Mouse (Mus musculus): ENCODE results near the gene Gm20388. TPM values are rescaled to one million over a fixed set of nuclear protein-coding genes. Genes with fewer than 3 reads are reported as not detected.
A peak's percentile ranks its signal among the peaks of the same experiment; 100 is the strongest.

Gene Gm20388
- polyA plus RNA-seq, 1 experiment from 2014 or later, result not detected

- peak overlapping the region; percentile 68 for H3K9ac ChIP-seq
- H3K4me1 ChIP-seq, result peaks cover 98% of the 10 kb centered on the region
- H3K36me3 ChIP-seq, result no peaks in the 10 kb centered on the region
Observed at GRCm38 (mm10) chr8:120516182-120516755, 605.6 kb downstream of the Gm20388 start.

DNA sequence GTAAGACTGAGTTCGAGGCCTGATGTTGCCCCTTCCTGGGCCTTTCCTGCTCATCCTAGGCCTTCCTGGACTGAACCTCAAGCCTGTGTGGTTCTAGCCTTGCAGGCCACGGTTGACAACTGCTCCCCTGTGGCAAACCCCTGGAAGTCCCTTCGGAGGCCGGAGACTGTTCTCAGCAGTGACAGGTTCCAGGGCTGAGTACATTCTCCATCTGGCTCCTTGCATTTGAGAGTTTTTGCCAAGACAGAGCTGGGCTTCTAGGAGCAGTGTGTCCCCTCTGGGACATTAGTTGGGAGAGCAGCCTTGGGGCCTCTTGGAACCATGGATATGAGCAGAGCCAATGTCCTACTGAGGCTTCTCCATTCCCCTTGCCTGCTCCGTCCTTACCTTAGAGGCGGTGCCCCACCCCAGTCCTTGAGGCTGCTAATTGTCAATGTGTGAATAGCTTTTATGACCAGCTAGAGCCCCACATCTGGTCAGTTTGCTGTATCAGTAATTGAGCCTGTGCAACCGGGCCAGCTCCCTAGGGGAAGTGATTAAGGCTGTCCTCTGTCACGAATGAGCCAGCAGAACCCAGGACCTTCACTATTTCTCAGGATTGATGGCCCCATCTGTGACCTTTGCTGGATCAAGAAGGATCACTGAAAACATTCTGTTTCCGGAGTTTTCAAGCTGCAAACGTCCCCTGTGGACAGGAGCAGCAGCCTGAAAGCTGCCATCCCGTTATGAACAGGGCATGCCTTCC, 607.2 kb downstream of the Gm20388 start:
- Histone ChIP-seq H3K9me3 (no peaks in the 10 kb centered on the region), H3K4me2 (no peak overlapping the region), H3K4me3 (no peak overlapping the region), H3K27me3 (replicated peaks) (no peaks in the 10 kb centered on the region), H3K36me3 (no peaks in the 10 kb centered on the region), H3K27ac (replicated peaks) (peak overlapping the region; percentile 36; the same call in 1 of the 2 replicates), H3K4me1 (peaks cover 88% of the 10 kb centered on the region), H3K9ac (peak overlapping the region; percentile 40; the same call in 1 of the 2 replicates)
- ATAC-seq (ENCODE audit: extremely low read depth, insufficient number of reproducible peaks, low FRiP score, low TSS enrichment), result no peak
- WGBS, result 57% methylated on average over 11 of the region's 11 CpGs

More at GRCm38 (mm10) chr8:120516182-120516755, 605.6 kb downstream of the Gm20388 start:
- Histone ChIP-seq H3K9me3 (no peaks in the 10 kb centered on the region), H3K4me3 (no peak overlapping the region), H3K4me2 (peak overlapping the region; percentile 52), H3K27me3 (replicated peaks) (no peaks in the 10 kb centered on the region), H3K27ac (replicated peaks) (peak overlapping the region; percentile 76)
- ATAC-seq (ENCODE audit: extremely low read depth, insufficient number of reproducible peaks, low FRiP score, low TSS enrichment), result 0 out of 2 replicates have a peak, but pooled peaks have one; percentile 37
- 13% methylated on average over 12 of the region's 12 CpGs for WGBS

GRCm38 (mm10) chr8:120518736-120519534, 608.3 kb downstream of the Gm20388 start:
- 60% methylated on average over 14 of the region's 14 CpGs for WGBS
- H3K9me3 ChIP-seq, result no peaks in the 10 kb centered on the region
- no peak overlapping the region for H3K9ac ChIP-seq
- H3K27ac ChIP-seq (replicated peaks), result peak overlapping the region; percentile 36; the same call in 1 of the 2 replicates
- no peaks in the 10 kb centered on the region for H3K27me3 ChIP-seq (replicated peaks)
- no peak for ATAC-seq (ENCODE audit: extremely low read depth, insufficient number of reproducible peaks, low FRiP score, low TSS enrichment)
- no peak overlapping the region for H3K4me3 ChIP-seq
- H3K36me3 ChIP-seq, result no peaks in the 10 kb centered on the region
- H3K4me1 ChIP-seq, result peaks cover 88% of the 10 kb centered on the region
- no peak overlapping the region for H3K4me2 ChIP-seq

GRCm38 (mm10) chr8:120520287-120520686, 609.6 kb downstream of the Gm20388 start:
- peak overlapping the region; percentile 25 for H3K4me2 ChIP-seq
- H3K27me3 ChIP-seq (replicated peaks), result no peaks in the 10 kb centered on the region
- ATAC-seq (ENCODE audit: extremely low read depth, insufficient number of reproducible peaks, low FRiP score, low TSS enrichment), result no peak
- peaks cover 89% of the 10 kb centered on the region for H3K4me1 ChIP-seq
- no peak overlapping the region for H3K4me3 ChIP-seq
- H3K27ac ChIP-seq (replicated peaks), result peak overlapping the region; percentile 55
- peak overlapping the region; percentile 55 for H3K9ac ChIP-seq
- H3K9me3 ChIP-seq, result no peaks in the 10 kb centered on the region
- WGBS, result 56% methylated on average over 15 of the region's 15 CpGs
- no peaks in the 10 kb centered on the region for H3K36me3 ChIP-seq

DNA sequence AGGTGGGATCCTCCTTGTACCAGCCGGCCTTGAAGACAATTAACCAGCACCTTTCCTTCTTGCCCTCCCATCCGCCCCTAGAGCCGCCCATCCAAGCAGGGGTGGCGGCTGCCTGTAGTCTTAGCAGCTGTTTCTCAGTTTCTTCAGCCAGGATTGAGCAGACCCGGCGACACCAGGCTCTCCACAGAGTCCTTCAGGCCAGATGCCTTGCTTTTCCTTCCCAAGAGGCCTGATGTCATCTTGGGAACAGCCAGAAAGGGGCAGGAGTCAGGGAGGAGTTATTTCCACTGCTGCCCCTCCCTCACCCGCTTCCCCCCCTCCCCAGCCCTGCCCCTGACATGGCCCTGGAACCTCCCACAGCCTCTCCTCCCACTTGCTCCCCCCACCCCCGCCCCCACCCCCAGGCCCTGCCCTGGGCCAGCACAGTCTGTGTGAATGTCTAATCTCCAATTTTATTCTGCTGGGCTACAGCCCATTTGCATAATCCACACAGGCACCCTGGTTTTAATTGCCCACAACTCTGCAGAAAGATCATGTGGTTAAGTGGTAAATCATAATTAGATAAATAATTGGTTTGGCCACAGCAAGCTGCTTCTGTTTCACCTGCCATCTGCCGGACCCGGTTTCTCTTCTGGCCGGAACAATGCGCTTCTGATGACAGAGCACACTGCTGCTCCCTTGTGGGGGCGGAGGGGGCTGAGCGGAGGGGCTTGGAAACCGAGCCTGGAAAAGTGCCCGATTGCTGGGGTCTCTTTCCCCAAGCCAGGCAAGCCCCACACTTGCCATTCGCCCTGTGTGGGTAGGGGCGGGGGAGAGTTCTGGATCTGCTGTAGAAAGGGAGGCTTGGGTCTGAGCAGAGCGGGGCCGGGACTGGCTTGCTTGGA, 610.3 kb downstream of the Gm20388 start:
- WGBS, result 28% methylated on average over 20 of the region's 20 CpGs
- Histone ChIP-seq H3K4me3 (no peak overlapping the region), H3K4me2 (peak overlapping the region; percentile 25), H3K4me1 (peaks cover 89% of the 10 kb centered on the region), H3K36me3 (no peaks in the 10 kb centered on the region), H3K9me3 (no peaks in the 10 kb centered on the region), H3K27me3 (replicated peaks) (no peaks in the 10 kb centered on the region), H3K9ac (peak overlapping the region; percentile 55), H3K27ac (replicated peaks) (peak overlapping the region; percentile 55)
- ATAC-seq (ENCODE audit: extremely low read depth, insufficient number of reproducible peaks, low FRiP score, low TSS enrichment), result no peak; the same call in 1 of the 2 replicates

GRCm38 (mm10) chr8:120521591-120521965, 610.9 kb downstream of the Gm20388 start:
- no peaks in the 10 kb centered on the region for H3K9me3 ChIP-seq
- H3K27ac ChIP-seq (replicated peaks), result peak overlapping the region; percentile 7
- H3K27me3 ChIP-seq (replicated peaks), result no peaks in the 10 kb centered on the region
- WGBS, result 76% methylated on average over 7 of the region's 7 CpGs
- 0 out of 2 replicates have a peak overlapping the region, but pooled peaks have one; percentile 25 for H3K4me2 ChIP-seq
- ATAC-seq (ENCODE audit: extremely low read depth, insufficient number of reproducible peaks, low FRiP score, low TSS enrichment), result no peak
- H3K9ac ChIP-seq, result peak overlapping the region; percentile 55
- no peak overlapping the region for H3K4me3 ChIP-seq
- H3K4me1 ChIP-seq, result peaks cover 89% of the 10 kb centered on the region
- H3K36me3 ChIP-seq, result no peaks in the 10 kb centered on the region

DNA sequence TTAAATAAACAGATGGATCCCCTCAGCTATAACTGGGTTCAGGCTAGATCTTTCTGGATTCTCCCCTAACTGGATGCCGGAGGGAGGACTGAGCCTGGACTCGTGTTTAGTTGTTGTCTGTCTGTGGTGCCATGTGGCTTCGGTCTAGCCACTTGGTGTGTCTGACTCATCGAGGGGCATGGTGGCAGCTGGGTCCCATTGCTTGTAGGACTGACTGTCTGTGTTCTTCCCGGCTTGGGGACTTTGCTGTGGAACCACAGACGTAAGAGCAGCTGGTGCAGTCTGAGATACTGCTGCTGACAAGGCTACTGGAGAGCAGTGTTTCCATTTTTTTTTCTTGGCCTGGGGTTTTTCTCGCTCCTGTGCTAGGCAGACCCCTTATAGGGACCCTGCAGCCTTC, 613.0 kb downstream of the Gm20388 start:
- 44% methylated on average over 7 of the region's 7 CpGs for WGBS
- Histone ChIP-seq H3K4me3 (no peak overlapping the region), H3K36me3 (no peaks in the 10 kb centered on the region), H3K4me2 (no peak overlapping the region), H3K9ac (peak overlapping the region; percentile 56), H3K27ac (replicated peaks) (peak overlapping the region; percentile 88), H3K27me3 (replicated peaks) (no peaks in the 10 kb centered on the region), H3K4me1 (peaks cover 89% of the 10 kb centered on the region), H3K9me3 (no peaks in the 10 kb centered on the region)
- ATAC-seq (ENCODE audit: extremely low read depth, insufficient number of reproducible peaks, low FRiP score, low TSS enrichment), result no peak

- ATAC-seq (ENCODE audit: extremely low read depth, insufficient number of reproducible peaks, low FRiP score, low TSS enrichment), result no peak
- Histone ChIP-seq H3K4me2 (peak overlapping the region; percentile 20), H3K27me3 (replicated peaks) (no peaks in the 10 kb centered on the region), H3K9ac (peak overlapping the region; percentile 66), H3K9me3 (no peaks in the 10 kb centered on the region), H3K36me3 (no peaks in the 10 kb centered on the region), H3K4me3 (no peak overlapping the region), H3K4me1 (peaks cover 82% of the 10 kb centered on the region), H3K27ac (replicated peaks) (peak overlapping the region; percentile 88)
- 40% methylated on average over 1 of the region's 1 CpGs for WGBS
Observed at GRCm38 (mm10) chr8:120525135-120525534, 614.5 kb downstream of the Gm20388 start.

DNA sequence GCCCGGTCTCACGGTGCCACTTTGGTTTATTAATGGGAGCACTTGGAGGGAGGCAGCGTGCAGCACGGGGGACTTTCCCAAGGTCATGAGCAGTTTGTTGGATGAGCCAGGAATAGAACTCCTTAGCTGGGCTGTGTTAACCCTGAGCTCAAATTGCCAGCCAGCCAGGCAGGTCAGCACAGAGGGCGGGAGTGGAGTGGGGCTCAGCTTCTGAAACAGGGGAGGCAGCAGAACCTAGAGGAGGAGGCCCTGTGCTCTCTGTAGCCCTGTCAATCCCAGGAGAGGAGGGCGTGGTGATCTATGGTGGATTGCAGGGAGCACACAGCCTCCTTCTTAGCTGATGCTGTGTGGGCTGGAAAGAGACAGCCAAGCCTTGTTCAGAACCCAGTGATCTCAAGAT, 615.2 kb downstream of the Gm20388 start:
- Histone ChIP-seq H3K9me3 (no peaks in the 10 kb centered on the region), H3K9ac (peak overlapping the region; percentile 66), H3K4me3 (no peak overlapping the region), H3K4me1 (peaks cover 75% of the 10 kb centered on the region), H3K4me2 (peak overlapping the region; percentile 20), H3K27ac (replicated peaks) (peak overlapping the region; percentile 88), H3K36me3 (no peaks in the 10 kb centered on the region), H3K27me3 (replicated peaks) (no peaks in the 10 kb centered on the region)
- 25% methylated on average over 6 of the region's 6 CpGs for WGBS
- peak; percentile 52; the same call in 1 of the 2 replicates for ATAC-seq (ENCODE audit: extremely low read depth, insufficient number of reproducible peaks, low FRiP score, low TSS enrichment)

DNA sequence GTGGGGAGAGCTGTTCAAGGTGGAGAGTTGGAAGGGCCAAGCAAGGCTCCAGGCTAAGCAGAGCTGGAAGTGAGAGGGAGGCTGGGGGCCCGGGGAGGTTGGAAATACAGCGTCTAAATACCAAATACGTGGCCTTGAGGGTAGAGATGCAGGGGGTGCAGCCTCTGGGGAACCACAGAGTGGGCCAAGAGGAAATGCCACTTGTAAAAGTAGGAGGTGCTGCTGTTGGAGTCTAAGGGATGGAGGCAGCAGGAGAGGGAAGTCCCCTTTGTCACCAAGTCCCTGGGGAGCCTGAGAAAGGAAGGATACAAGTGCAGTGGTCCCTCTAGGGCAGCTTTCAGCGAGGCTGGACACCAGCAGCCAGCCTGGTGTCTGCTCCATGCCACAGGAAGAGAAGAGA, 615.9 kb downstream of the Gm20388 start:
- Histone ChIP-seq H3K36me3 (no peaks in the 10 kb centered on the region), H3K4me1 (peaks cover 75% of the 10 kb centered on the region), H3K9me3 (no peaks in the 10 kb centered on the region), H3K4me2 (0 out of 2 replicates have a peak overlapping the region, but pooled peaks have one; percentile 20), H3K9ac (peak overlapping the region; percentile 66), H3K27me3 (replicated peaks) (no peaks in the 10 kb centered on the region), H3K4me3 (no peak overlapping the region), H3K27ac (replicated peaks) (peak overlapping the region; percentile 88)
- WGBS, result 38% methylated on average over 4 of the region's 4 CpGs
- no peak for ATAC-seq (ENCODE audit: extremely low read depth, insufficient number of reproducible peaks, low FRiP score, low TSS enrichment)

Measured in heart, embryonic 13.5 days (tissue).